Mouse (Mus musculus) layer of hippocampus, postnatal 36 days (tissue): ENCODE measurements around the gene Setdb2. TPM values are rescaled to one million over a fixed set of nuclear protein-coding genes. Genes with fewer than 3 reads are reported as not detected.
"Not testable (repeated sequence)": the region's sequence is repeated elsewhere in the genome, so short reads cannot be mapped to it uniquely, and the experiment has no call there.

Experiments used
- DNase-seq, 2 experiments: peaks; one replicate each; pipeline ENCODE4 v3.0.0; 2022
- total RNA-seq, 2 experiments: library from RNA; stranded (reverse); gene quantifications; 2 replicates each; pipeline ENCODE4 v1.2.3; 2021

Setdb2 gene
- total RNA-seq: 1 to 10 TPM; 5.3 to 7.2 TPM

GRCm38 (mm10) chr14:59440558-59441471 lies at the start of gene Setdb2, which contains the start of gene Cab39l:
Gene Setdb2, minus strand, starts transcription at chr14:59440884.
Gene Cab39l, plus strand, starts transcription at chr14:59440972.
- DNase-seq: peak; percentile 92 to 94

GRCm38 (mm10) chr14:59485247-59485810 lies 44.6 kb upstream of the Setdb2 start:
- no peak for DNase-seq

GRCm38 (mm10) chr14:59478699-59479098 lies 38.0 kb upstream of the Setdb2 start:
- DNase-seq: peak in 1 of 2 experiments; percentile 22

- no peak for DNase-seq
Measured at GRCm38 (mm10) chr14:59470781-59471180, 30.1 kb upstream of the Setdb2 start.

DNA sequence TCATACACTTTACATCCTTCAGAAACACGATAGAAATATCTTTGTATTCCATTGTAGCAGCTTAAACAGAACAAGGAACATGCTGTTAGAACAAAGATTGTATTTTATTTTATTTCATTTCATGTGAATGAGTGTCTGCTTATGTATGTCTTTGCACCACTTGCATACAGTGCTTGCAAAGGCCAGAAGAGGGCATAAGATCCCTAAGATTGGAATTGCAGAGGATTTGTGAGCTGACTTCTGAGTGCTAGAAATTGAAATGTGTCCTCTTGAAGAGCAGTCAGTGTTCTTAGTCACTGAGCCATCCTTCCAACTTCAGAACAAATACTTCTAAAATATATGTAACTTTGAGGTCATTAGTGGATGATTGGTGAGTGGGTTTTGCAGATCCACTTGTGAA lies 27.1 kb upstream of the Setdb2 start:
- DNase-seq: no peak

DNA sequence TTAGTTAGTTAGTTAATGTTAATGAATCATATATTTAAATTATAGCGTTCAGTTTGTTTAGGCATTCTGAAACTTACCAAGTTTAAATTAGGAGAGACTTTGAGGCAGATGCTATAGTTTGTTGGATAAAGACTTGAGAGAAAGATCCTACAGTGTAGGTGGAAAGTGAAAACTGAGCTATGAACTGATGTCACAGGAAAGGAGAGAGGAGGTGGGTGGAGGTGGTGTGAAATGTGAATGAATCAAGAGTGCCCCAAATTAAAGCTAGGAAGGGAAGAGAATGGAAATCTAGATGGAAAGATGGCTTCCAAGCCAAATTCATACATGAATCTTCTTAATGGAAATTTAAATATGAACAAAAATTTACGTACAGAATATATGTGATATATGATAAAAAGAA lies 25.8 kb upstream of the Setdb2 start:
- DNase-seq: no peak

DNA sequence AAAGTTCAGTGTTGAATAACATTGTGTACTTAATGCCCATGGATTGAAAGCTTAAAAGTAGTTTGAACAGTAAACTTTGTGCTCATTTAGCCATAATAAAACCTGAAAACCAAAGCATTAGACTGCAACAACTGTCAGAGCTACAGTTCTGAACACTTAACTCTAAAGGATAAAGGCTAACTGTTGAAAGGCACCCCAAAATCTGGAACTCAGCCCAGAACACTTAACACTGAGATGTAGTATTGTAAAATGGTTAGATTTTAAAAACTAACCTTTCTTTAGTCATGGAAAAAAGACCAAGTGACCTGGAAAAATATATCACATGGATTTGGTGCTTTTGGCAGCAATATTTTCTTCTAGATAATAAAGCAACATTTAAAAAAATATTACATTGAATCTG lies 7.3 kb upstream of the Setdb2 start:
- no peak for DNase-seq

- DNase-seq: no peak
Measured at GRCm38 (mm10) chr14:59445421-59445820, 4.7 kb upstream of the Setdb2 start.

GRCm38 (mm10) chr14:59441472-59441805 lies 755 bp upstream of the Setdb2 start:
- no peak for DNase-seq

DNA sequence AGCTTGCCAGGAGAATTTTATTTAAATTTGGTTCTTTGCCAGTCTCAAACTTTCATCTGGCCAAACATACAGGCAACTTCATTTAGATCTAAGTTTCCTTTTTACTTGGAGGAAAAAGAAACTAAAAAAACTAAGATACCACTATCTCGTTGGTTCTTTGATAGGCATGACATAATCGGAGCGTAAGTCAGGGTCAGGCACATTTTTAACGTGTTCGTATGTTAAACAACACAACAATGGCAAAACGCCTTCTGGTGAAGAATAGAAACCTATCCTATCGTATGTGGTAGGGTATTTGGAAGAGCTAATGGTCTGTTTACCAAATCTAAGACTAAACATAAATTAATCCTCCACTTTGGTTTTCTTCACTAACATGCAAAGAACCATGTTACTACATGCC lies 645 bp downstream of the Setdb2 start:
- DNase-seq: no peak

GRCm38 (mm10) chr14:59438505-59438904 lies 2.2 kb downstream of the Setdb2 start:
- no peak for DNase-seq

DNA sequence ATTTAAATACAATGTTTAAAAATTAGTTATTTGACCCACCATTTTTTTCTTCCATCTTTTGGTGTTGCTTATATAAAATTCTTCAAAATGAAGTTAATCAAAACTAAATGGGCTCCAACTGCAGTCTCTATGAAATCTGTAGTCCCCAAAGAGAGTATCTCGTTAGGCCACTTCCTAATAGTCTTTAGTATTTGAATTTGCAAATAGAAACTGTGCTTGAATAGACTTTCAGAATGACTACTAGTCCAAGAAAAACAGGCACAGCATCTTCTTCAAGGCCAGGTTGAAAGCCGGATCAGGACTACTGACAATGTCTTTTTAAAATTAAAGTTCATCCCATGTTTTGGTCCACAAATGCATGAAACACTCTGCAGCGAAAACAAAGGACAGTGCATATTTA lies 3.3 kb downstream of the Setdb2 start:
- DNase-seq: no peak

- no peak for DNase-seq
Measured at GRCm38 (mm10) chr14:59435206-59435605, 5.5 kb downstream of the Setdb2 start.

DNA sequence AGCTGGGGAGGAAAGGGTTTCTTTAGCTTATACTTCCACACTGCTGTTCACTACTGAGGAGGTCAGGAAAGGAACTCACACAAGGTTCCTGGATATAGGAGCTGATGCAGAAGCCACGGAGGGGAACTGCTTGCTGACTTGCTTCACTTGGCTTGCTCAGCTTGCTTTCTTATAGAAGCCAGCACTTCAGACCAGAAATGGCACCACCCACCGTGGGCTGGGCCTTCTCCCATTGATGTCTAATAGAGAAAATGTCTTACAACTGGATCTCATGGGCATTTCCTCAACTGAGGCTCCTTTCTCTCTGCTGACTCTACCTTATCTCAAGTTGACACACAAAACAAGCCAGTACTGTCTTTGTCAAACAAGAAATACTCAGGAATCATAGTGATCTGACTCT lies 6.8 kb downstream of the Setdb2 start:
- no peak for DNase-seq

GRCm38 (mm10) chr14:59430556-59430955 lies 10.1 kb downstream of the Setdb2 start:
- no peak for DNase-seq

- DNase-seq: no peak
Measured at GRCm38 (mm10) chr14:59422912-59423663, 17.6 kb downstream of the Setdb2 start.

- DNase-seq: no peak
Measured at GRCm38 (mm10) chr14:59418171-59418570, 22.5 kb downstream of the Setdb2 start.

- not testable (repeated sequence) for DNase-seq
Measured at GRCm38 (mm10) chr14:59414979-59415378, 25.7 kb downstream of the Setdb2 start.

DNA sequence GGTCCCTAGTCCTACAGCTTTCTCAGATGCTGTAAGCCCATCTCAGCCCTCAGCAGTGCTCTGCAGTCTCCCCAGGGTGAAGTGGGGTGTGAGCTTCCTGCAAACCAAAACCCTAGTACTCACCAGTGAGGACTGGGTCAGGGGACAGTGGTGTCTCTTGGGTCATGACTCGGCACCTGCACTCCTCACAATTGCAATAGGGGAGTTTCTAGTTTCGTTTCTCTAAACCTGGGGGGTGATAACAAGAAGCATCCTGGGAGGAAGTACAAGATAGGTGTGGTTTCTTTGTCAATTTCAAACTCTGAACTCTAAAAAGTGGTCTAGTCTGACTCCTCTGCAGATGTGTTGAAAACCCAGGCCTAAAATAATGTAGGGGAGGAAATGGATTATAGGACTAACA lies 43.7 kb downstream of the Setdb2 start:
- no peak for DNase-seq

- no peak for DNase-seq
Measured at GRCm38 (mm10) chr14:59395281-59395680, 45.4 kb downstream of the Setdb2 start, which contains the start of gene Phf11c. Gene Phf11c, minus strand, starts transcription at chr14:59395381.

GRCm38 (mm10) chr14:59390181-59390580 lies 50.5 kb downstream of the Setdb2 start:
- peak; percentile 17 to 35 for DNase-seq

DNA sequence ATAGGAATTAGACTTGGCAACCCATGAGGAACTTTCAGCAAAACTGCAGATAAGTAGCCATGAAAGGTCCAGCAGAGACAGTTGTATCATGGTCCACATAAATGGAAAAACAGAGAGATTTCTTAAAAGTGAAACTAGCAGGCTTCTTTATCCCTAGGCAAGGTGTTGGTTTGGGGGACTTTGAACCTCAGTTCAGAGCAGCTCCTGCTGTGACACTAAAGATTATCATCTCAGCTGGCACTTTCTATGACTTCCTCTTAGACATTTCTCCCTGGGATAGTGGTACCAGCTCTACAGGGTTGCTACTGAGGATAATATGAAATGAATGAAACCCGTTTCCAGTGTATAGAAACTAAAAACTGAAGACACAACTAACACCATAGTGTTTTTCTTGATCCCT lies 51.2 kb downstream of the Setdb2 start:
- no peak for DNase-seq
